Mouse (Mus musculus) liver, embryonic 14.5 days (tissue): ENCODE results near the gene Ube2t. TPM values are rescaled to one million over a fixed set of nuclear protein-coding genes. Genes with fewer than 3 reads are reported as not detected.

Source experiments
- ATAC-seq: fragments of 200-750 bp; cut with Nextera tagmentation; 2 replicates; pipeline ENCODE4 v1.8.0; 2017; ENCODE audit warnings: moderate number of reproducible peaks, mild to moderate bottlenecking, moderate library complexity; ENCODE audit not compliant: insufficient read depth
- DNase-seq, 3 experiments: peaks; one replicate each; pipeline ENCODE4 v3.0.0-alpha.2; 2012 to 2013; ENCODE audit warnings: low read depth in 3 of 3, low spot score in 3 of 3
- H3K27ac ChIP-seq: fragments of 300-500 bp; sonication (generic); 2 replicates; pipeline ENCODE4 v1.5.1; 2014; ENCODE audit warnings: moderate library complexity, mild to moderate bottlenecking, control low read depth, inconsistent platforms
- H3K27me3 ChIP-seq: fragments of 300-500 bp; sonication (generic); 2 replicates; pipeline ENCODE4 v1.6.1; 2014; ENCODE audit warnings: mild to moderate bottlenecking, low read length, moderate library complexity; ENCODE audit not compliant: control insufficient read depth, insufficient read depth
- H3K36me3 ChIP-seq: fragments of 300-500 bp; sonication (generic); replicated peaks from 2 replicates; pipeline ENCODE4 v1.6.1; 2014; ENCODE audit warnings: low read depth; ENCODE audit not compliant: control insufficient read depth, insufficient read depth
- H3K4me1 ChIP-seq, 2 experiments: fragments of 200-500 bp in 1 of 2; fragments of 300-500 bp in 1 of 2; sonication (generic) in 1 of 2; replicated peaks; 2 replicates each; pipeline ENCODE4 v1.6.1; 2012 to 2014; ENCODE audit warnings: antibody characterized with exemption in 1 of 2, inconsistent platforms in 1 of 2, low read length in 1 of 2; ENCODE audit not compliant: control insufficient read depth in 2 of 2, insufficient read depth in 2 of 2
- H3K4me2 ChIP-seq: fragments of 300-500 bp; sonication (generic); 2 replicates; pipeline ENCODE4 v1.6.1; 2014; ENCODE audit warnings: low read depth, mild to moderate bottlenecking, control low read depth, moderate library complexity
- H3K4me3 ChIP-seq, 2 experiments: fragments of 200-500 bp in 1 of 2; fragments of 300-500 bp in 1 of 2; sonication (generic) in 1 of 2; 2 replicates each; pipeline ENCODE4 v1.5.1; 2012 to 2014; ENCODE audit warnings: low read depth in 2 of 2, low read length in 2 of 2, mild to moderate bottlenecking in 2 of 2, control low read depth in 1 of 2, inconsistent platforms in 1 of 2, moderate library complexity in 1 of 2; ENCODE audit not compliant: insufficient read depth in 1 of 2
- H3K9ac ChIP-seq: fragments of 300-500 bp; sonication (generic); replicated peaks from 2 replicates; pipeline ENCODE4 v1.6.1; 2014; ENCODE audit warnings: mild to moderate bottlenecking, control low read depth, moderate library complexity
- H3K9me3 ChIP-seq: fragments of 300-500 bp; sonication (generic); 2 replicates; pipeline ENCODE4 v1.6.1; 2016; ENCODE audit warnings: low read length, mixed read lengths; ENCODE audit not compliant: control insufficient read depth
- CTCF ChIP-seq: IDR thresholded peaks from 2 replicates; pipeline ENCODE4 v1.5.1; 2016; ENCODE audit warnings: antibody characterized with exemption, low read depth, control low read depth
- EP300 ChIP-seq: IDR thresholded peaks from 2 replicates; pipeline ENCODE4 v1.6.1; 2016; ENCODE audit warnings: antibody characterized with exemption, low read depth
- WGBS: fragments of 180-500 bp; shearing (Covaris S2); extraction: QIAGEN DNeasy Blood & Tissue Kit; methylation state at CpG from one replicate; pipeline ENCODE4 v1.1.7; 2014; ENCODE audit not compliant: insufficient replicate concordance; 5-methylcytosine and 5-hydroxymethylcytosine counted together
- polyA plus RNA-seq, 2 experiments: library from polyadenylated mRNA; depleted of rRNA in 1 of 2; stranded (reverse) in 1 of 2; unstranded in 1 of 2; fragments of >200 nt; fragmentation: Nextera tagmentation in 1 of 2; extraction: Ambion mirVana in 1 of 2; gene quantifications; 2 replicates each; pipeline versions ENCODE4 v1.2.1 to v1.2.3; 2012 to 2014

The Ube2t gene
- polyA plus RNA-seq, 2 experiments, result 22.2 to 37.6 TPM

DNA sequence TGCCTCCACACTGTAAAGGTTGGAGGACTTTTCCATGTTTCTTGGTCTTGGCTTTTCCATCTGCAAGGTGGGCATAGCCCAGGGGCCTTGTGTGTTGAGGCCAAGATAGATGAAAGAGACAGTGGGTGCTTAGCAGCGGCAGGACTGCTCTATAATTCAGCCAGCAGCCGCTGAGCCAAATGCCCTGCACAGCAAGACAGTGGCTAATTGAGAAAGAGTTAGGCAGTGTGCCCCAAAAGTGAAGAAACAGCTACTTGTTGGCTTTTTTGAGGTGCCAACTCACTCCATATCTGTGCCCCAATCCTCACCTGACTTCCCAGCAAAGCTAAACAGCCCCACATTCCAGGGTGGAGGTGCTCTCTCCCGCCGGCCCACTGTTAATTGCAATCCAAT lies 57.4 kb downstream of the Ube2t start:
- no peak overlapping the region for H3K4me2 ChIP-seq
- no peak overlapping the region for H3K27ac ChIP-seq
- H3K9ac ChIP-seq, result no peak overlapping the region
- H3K36me3 ChIP-seq, result no peaks in the 10 kb centered on the region
- TF ChIP-seq CTCF, result no peak
- TF ChIP-seq EP300, result no peak
- DNase-seq, result no peak
- H3K4me3 ChIP-seq, result no peak overlapping the region
- WGBS, result 59% methylated on average over 4 of the region's 4 CpGs
- no peaks in the 10 kb centered on the region for H3K9me3 ChIP-seq
- no peaks in the 10 kb centered on the region; a peak in 1 of 4 replicates for H3K4me1 ChIP-seq
- H3K27me3 ChIP-seq, result no peaks in the 10 kb centered on the region; the same call in 1 of the 2 replicates
- ATAC-seq, result no peak

DNA sequence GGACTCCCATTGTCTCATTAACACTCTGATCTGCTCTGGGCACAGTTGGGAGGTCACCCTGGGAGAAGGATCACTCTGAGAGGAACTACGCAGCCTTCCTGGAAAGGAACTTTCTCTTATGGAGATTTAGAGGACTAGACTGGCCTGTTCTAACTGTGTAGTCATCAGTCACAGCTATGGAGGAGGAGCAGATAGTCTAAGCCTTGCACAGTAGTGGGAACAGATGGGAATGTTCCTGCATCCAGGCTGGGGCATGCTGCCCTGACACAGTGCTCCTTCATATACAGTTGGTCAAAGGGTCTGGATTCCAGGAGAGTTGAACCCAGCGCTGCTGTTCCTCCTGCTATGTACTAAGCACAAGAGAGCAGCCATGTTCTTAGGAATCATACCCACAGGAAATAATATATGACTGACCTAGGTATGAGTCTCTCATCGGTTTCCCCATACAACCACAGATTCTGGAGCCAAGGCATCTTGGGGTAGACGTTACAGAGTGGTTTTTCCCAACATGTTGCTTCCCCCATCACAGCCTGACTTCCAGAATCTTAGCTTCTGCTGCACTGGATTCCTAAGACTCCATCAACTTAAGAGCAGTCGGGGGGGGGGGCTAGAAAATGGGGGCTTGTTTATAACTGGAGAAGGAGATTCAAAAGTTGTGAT lies 58.0 kb downstream of the Ube2t start:
- H3K4me2 ChIP-seq, result no peak overlapping the region
- no peaks in the 10 kb centered on the region; a peak in 1 of 4 replicates for H3K4me1 ChIP-seq
- H3K36me3 ChIP-seq, result no peaks in the 10 kb centered on the region
- no peak for DNase-seq
- H3K27ac ChIP-seq, result no peak overlapping the region
- H3K9me3 ChIP-seq, result no peaks in the 10 kb centered on the region
- H3K4me3 ChIP-seq, result no peak overlapping the region
- H3K9ac ChIP-seq, result no peak overlapping the region
- 49% methylated on average over 5 of the region's 5 CpGs for WGBS
- H3K27me3 ChIP-seq, result no peaks in the 10 kb centered on the region; the same call in 1 of the 2 replicates
- ATAC-seq, result no peak
- TF ChIP-seq EP300 (no peak), CTCF (no peak)

DNA sequence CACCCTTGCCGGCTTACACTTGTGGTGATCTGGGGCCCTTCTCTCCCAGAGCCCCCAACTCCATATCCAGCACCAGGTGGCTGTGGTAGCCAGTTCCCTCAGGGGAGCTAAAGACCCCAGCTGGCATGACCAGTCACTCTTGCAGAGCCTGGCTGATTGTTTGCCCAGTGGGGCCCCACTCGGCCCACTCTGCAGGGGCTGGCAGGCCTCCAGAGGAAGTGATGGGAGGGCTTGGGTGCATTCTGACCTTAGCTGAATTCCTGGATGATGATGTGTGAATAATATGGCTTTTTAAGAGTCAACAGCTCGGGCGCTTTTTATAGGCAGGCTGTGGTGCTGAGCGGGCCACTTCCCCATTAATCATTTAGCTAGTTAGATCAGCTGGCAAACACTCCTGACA lies 58.6 kb downstream of the Ube2t start:
- Histone ChIP-seq H3K27me3 (no peaks in the 10 kb centered on the region; the same call in 1 of the 2 replicates), H3K9ac (no peak overlapping the region), H3K36me3 (no peaks in the 10 kb centered on the region), H3K9me3 (no peaks in the 10 kb centered on the region), H3K27ac (no peak overlapping the region), H3K4me1 (no peaks in the 10 kb centered on the region; a peak in 1 of 4 replicates), H3K4me2 (no peak overlapping the region), H3K4me3 (no peak overlapping the region)
- DNase-seq (no peak), ATAC-seq (no peak)
- WGBS, result 20% methylated on average over 5 of the region's 5 CpGs
- no peak for TF ChIP-seq EP300
- TF ChIP-seq CTCF, result no peak

DNA sequence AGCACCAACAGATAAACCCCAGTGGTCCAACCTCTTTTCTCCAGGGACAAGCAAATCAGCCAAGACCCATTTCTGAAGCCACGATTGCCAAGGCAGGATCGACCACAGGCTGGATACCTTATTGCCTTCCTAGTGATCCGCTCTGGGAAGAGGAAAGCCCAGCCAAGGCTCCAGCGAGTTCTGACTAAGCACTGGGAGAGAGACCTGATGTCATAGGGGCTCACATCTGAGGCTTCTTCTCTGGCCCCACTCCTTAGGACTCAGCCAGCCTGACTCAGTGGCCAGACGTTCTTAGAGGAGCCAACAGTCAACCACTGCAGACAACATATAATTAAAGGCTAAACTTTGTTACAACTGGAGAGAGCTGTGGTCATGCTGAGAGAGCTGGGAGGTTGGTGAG lies 59.6 kb downstream of the Ube2t start:
- no peak for ATAC-seq
- H3K9ac ChIP-seq, result no peak overlapping the region
- no peaks in the 10 kb centered on the region for H3K36me3 ChIP-seq
- no peaks in the 10 kb centered on the region; a peak in 1 of 4 replicates for H3K4me1 ChIP-seq
- H3K27ac ChIP-seq, result no peak overlapping the region
- no peak for DNase-seq
- H3K9me3 ChIP-seq, result no peaks in the 10 kb centered on the region
- no peak overlapping the region for H3K4me3 ChIP-seq
- H3K27me3 ChIP-seq, result no peaks in the 10 kb centered on the region; the same call in 1 of the 2 replicates
- WGBS, result 61% methylated on average over 5 of the region's 5 CpGs
- TF ChIP-seq EP300 (no peak), CTCF (no peak)
- no peak overlapping the region for H3K4me2 ChIP-seq

DNA sequence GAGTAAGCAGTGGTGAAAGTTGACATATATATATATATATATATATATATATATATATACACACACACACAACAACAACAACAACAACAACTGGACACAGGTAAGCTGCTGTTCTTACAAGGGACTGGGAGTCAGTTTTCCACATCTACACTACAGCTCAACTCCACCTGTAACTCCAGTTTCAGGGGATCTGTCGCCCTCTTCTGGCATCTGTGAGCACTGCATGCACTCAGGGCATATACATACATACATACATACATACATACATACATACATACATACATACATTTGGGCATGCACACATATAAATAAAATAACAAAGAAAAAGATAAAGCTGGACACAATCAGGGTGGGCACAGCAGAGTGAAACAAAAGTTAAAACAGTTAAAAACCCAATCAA lies 61.2 kb downstream of the Ube2t start:
- Histone ChIP-seq H3K36me3 (no peaks in the 10 kb centered on the region), H3K27ac (no peak overlapping the region), H3K9me3 (no peaks in the 10 kb centered on the region), H3K4me3 (no peak overlapping the region), H3K4me2 (no peak overlapping the region), H3K9ac (no peak overlapping the region), H3K4me1 (no peaks in the 10 kb centered on the region; a peak in 1 of 4 replicates), H3K27me3 (no peaks in the 10 kb centered on the region; the same call in 1 of the 2 replicates)
- 46% methylated on average over 1 of the region's 1 CpGs for WGBS
- ATAC-seq, result no peak
- TF ChIP-seq EP300, result no peak
- TF ChIP-seq CTCF, result peak; percentile 48
- no peak for DNase-seq

Other genes starting within 250 kb of the Ube2t start
- gene Ppp1r12b, start 6.6 kb upstream of the Ube2t start, polyA plus RNA-seq (2012; rRNA removed), result 1.3 and 1.6 TPM in 2 replicates
- gene Ppp1r12b, start 6.6 kb upstream of the Ube2t start, polyA plus RNA-seq (2014; fragmentation: Nextera tagmentation; extraction: Ambion mirVana), result 1.7 TPM in 2 replicates
- 0.02 TPM in 2 replicates for gene Lgr6, start 142.7 kb downstream of the Ube2t start, polyA plus RNA-seq (2012; rRNA removed)
- 0.05 and 0.08 TPM in 2 replicates for gene Lgr6, start 142.7 kb downstream of the Ube2t start, polyA plus RNA-seq (2014; fragmentation: Nextera tagmentation; extraction: Ambion mirVana)
- gene Ptpn7, start 170.1 kb downstream of the Ube2t start, polyA plus RNA-seq (2012; rRNA removed), result 11.9 and 12.4 TPM in 2 replicates
- gene Ptpn7, start 170.1 kb downstream of the Ube2t start, polyA plus RNA-seq (2014; fragmentation: Nextera tagmentation; extraction: Ambion mirVana), result 8.6 and 9.4 TPM in 2 replicates
- 8.1 and 9.2 TPM in 2 replicates for gene Arl8a, start 184.3 kb downstream of the Ube2t start, polyA plus RNA-seq (2012; rRNA removed)
- gene Arl8a, start 184.3 kb downstream of the Ube2t start, polyA plus RNA-seq (2014; fragmentation: Nextera tagmentation; extraction: Ambion mirVana), result 7.2 and 8.5 TPM in 2 replicates
- gene Gpr37l1, start 205.1 kb downstream of the Ube2t start, polyA plus RNA-seq (2012; rRNA removed), result 0.01 TPM in 1 of 2 replicates, not detected in the other
- gene Gpr37l1, start 205.1 kb downstream of the Ube2t start, polyA plus RNA-seq (2014; fragmentation: Nextera tagmentation; extraction: Ambion mirVana), result not detected in 2 replicates